Mouse (Mus musculus): ENCODE measurements around the gene Rbm43. TPM values are rescaled to one million over a fixed set of nuclear protein-coding genes. Genes with fewer than 3 reads are reported as not detected.

Rbm43 gene
- polyA plus RNA-seq, 1 experiment from 2014 or later: 5.4 TPM

DNA sequence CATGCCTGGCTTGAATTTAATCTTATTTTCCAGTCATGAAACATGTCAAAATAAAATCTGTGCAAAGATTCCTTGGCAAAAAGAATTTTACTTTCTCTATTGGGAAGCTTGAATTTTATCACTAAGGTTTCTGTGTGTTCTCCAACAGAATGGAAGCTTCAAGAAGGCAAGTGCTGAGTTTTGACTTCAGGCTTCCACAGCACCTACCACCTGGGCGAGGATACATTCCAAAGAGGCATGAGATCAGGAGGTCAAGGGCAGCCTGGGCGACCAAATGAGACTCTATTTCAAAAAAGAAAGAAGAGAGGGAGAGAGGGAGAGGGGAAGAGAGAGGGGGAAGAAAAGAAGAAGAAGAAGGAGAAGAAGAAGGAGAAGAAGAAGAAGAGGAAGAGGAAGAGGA, 10.8 kb upstream of the Rbm43 start:
- Histone ChIP-seq H3K27ac (no peak overlapping the region), H3K4me1 (no peaks in the 10 kb centered on the region), H3K4me2 (no peak overlapping the region), H3K9me3 (no peaks in the 10 kb centered on the region), H3K27me3 (no peaks in the 10 kb centered on the region), H3K9ac (no peak overlapping the region), H3K36me3 (replicated peaks) (no peaks in the 10 kb centered on the region), H3K4me3 (replicated peaks) (no peak overlapping the region)
- WGBS: 71% methylated on average over 2 of the region's 2 CpGs
- ATAC-seq (ENCODE audit: low FRiP score): no peak

DNA sequence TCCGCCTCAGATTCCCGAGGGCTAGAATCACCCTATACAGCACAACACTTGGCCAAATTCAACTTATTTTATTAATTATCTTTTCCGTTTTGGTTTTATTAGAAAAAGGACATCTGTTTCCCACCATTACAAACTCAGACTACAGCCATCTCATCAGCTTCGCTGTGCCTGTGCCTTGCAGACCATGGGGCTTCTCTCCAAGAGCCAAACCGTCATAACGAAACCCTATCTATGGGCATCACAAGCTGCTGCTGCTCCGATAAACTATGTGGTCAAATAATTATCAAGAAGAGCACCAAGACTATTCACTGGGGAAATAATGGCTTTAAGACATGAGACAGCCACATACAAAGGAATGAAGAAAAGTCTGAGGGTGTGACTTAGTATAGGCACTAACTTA, 6.9 kb upstream of the Rbm43 start:
- 93% methylated on average over 7 of the region's 7 CpGs for WGBS
- ATAC-seq (ENCODE audit: low FRiP score): no peak
- H3K4me1 ChIP-seq: no peaks in the 10 kb centered on the region
- no peak overlapping the region for H3K9ac ChIP-seq
- no peaks in the 10 kb centered on the region for H3K36me3 ChIP-seq (replicated peaks)
- no peak overlapping the region for H3K4me2 ChIP-seq
- H3K9me3 ChIP-seq: no peaks in the 10 kb centered on the region
- H3K27me3 ChIP-seq: no peaks in the 10 kb centered on the region
- H3K4me3 ChIP-seq (replicated peaks): no peak overlapping the region
- no peak overlapping the region for H3K27ac ChIP-seq

- H3K36me3 ChIP-seq (replicated peaks): no peaks in the 10 kb centered on the region
- ATAC-seq (ENCODE audit: low FRiP score): no peak
- no peak overlapping the region for H3K9ac ChIP-seq
- no peak overlapping the region for H3K4me2 ChIP-seq
- H3K27me3 ChIP-seq: peaks cover 7% of the 10 kb centered on the region
- no peak overlapping the region for H3K27ac ChIP-seq
- WGBS: 89% methylated on average over 2 of the region's 3 CpGs
- peaks cover 8% of the 10 kb centered on the region for H3K4me1 ChIP-seq
- H3K9me3 ChIP-seq: no peaks in the 10 kb centered on the region
- H3K4me3 ChIP-seq (replicated peaks): no peak overlapping the region
Observed at GRCm38 (mm10) chr2:51938750-51939149, 3.8 kb upstream of the Rbm43 start.

DNA sequence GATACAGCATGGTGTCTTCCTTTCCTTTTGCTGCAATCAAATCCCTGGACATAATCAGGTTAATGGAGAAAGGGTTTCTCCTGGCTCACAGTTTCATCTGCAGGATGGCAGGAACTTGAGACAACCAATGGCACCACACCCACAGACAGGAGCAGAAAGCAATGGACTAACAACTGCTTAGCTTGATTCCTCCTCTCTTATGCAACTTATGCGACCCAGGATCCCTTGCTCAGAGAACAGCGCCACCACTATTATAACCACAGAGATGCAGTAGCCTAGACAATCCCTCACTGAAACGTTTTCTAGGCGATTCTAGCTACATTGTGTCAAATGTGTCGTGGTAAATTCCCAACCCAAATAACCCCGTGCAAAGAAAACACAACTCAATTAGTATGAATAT, 2.0 kb upstream of the Rbm43 start:
- Histone ChIP-seq H3K9me3 (no peaks in the 10 kb centered on the region), H3K27ac (no peak overlapping the region), H3K27me3 (peaks cover 7% of the 10 kb centered on the region), H3K36me3 (replicated peaks) (no peaks in the 10 kb centered on the region), H3K4me1 (peaks cover 8% of the 10 kb centered on the region), H3K4me3 (replicated peaks) (no peak overlapping the region), H3K9ac (no peak overlapping the region), H3K4me2 (no peak overlapping the region)
- 67% methylated on average over 6 of the region's 6 CpGs for WGBS
- no peak for ATAC-seq (ENCODE audit: low FRiP score)

DNA sequence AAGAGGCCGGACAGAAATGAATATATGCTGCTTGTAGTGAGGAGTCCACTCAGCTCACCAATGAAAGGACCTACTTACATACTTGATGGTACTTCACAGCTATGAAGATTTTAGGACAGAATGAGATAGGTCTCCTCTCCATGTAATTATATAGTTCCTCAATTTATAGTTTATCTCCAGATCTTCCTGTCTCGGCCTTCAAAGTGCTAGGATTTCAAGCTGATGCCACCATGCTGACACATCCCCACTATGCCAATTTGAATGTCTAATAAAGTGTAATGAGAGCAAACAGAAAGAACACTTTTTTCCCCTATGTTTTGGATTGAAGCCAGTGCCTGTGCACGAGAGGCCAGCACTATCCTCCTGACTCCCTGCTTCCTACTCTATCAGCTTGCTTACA, 1.6 kb upstream of the Rbm43 start:
- no peak for ATAC-seq (ENCODE audit: low FRiP score)
- peaks cover 7% of the 10 kb centered on the region for H3K27me3 ChIP-seq
- no peak overlapping the region for H3K9ac ChIP-seq
- no peak overlapping the region for H3K4me2 ChIP-seq
- no peaks in the 10 kb centered on the region for H3K9me3 ChIP-seq
- 82% methylated on average over 3 of the region's 3 CpGs for WGBS
- no peak overlapping the region for H3K4me3 ChIP-seq (replicated peaks)
- no peaks in the 10 kb centered on the region for H3K36me3 ChIP-seq (replicated peaks)
- H3K27ac ChIP-seq: no peak overlapping the region
- peaks cover 8% of the 10 kb centered on the region for H3K4me1 ChIP-seq

- no peak for ATAC-seq (ENCODE audit: low FRiP score)
- no peak overlapping the region for H3K27ac ChIP-seq
- H3K4me2 ChIP-seq: no peak overlapping the region
- H3K9me3 ChIP-seq: no peaks in the 10 kb centered on the region
- peaks cover 7% of the 10 kb centered on the region for H3K27me3 ChIP-seq
- no peaks in the 10 kb centered on the region for H3K36me3 ChIP-seq (replicated peaks)
- 94% methylated on average over 7 of the region's 7 CpGs for WGBS
- H3K4me3 ChIP-seq (replicated peaks): no peak overlapping the region
- peaks cover 8% of the 10 kb centered on the region for H3K4me1 ChIP-seq
- no peak overlapping the region for H3K9ac ChIP-seq
Observed at GRCm38 (mm10) chr2:51935921-51936320, 958 bp upstream of the Rbm43 start.

DNA sequence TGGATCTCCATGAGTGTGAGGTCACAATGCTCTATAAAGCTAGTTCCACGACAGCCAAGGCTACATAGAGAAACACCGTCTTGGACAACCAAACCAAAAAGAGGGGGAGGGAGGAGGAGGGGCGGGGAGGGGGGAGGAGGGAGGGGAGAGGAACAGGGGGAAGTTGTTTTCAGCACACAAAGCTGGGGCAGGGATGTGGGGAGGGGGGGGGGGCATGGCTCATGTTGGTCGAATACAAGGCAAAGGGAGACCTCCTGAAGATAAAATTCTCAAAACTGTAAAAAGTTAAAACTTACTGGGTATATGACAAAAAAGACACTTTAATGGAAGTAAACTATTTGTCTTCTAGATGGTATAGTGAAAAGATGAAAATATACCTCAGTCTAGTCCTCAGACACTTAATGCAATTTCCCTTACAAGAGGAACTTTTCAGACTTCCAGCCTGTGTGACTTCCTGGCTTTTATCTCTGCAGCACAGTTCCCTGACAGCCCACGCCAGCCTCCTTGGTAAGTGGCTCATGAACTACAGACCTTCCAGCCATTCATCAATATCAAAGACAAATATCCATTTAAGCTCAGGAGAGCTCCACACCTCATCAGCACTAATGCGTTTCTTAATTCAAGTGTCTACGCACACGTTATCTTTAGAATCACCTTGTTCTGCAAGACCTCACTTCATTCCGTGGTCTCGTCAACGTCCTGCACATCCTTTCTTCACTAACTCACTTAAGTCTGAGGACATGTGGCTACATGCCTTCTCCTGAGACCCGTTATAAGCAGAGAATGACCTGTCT, 1.4 kb downstream of the Rbm43 start:
- peak overlapping the region; percentile 85 for H3K4me2 ChIP-seq
- H3K9me3 ChIP-seq: no peaks in the 10 kb centered on the region
- H3K27ac ChIP-seq: no peak overlapping the region
- no peak overlapping the region for H3K4me3 ChIP-seq (replicated peaks)
- WGBS: 81% methylated on average over 11 of the region's 12 CpGs
- H3K27me3 ChIP-seq: peaks cover 7% of the 10 kb centered on the region
- no peak for ATAC-seq (ENCODE audit: low FRiP score)
- no peaks in the 10 kb centered on the region for H3K36me3 ChIP-seq (replicated peaks)
- no peak overlapping the region for H3K9ac ChIP-seq
- H3K4me1 ChIP-seq: peaks cover 8% of the 10 kb centered on the region

GRCm38 (mm10) chr2:51931241-51931640, 3.7 kb downstream of the Rbm43 start:
- no peaks in the 10 kb centered on the region for H3K36me3 ChIP-seq (replicated peaks)
- H3K4me1 ChIP-seq: peaks cover 8% of the 10 kb centered on the region
- H3K4me2 ChIP-seq: no peak overlapping the region
- ATAC-seq (ENCODE audit: low FRiP score): no peak
- H3K9me3 ChIP-seq: no peaks in the 10 kb centered on the region
- 99% methylated on average over 7 of the region's 7 CpGs for WGBS
- no peak overlapping the region for H3K9ac ChIP-seq
- peaks cover 7% of the 10 kb centered on the region for H3K27me3 ChIP-seq
- H3K4me3 ChIP-seq (replicated peaks): no peak overlapping the region
- no peak overlapping the region for H3K27ac ChIP-seq

DNA sequence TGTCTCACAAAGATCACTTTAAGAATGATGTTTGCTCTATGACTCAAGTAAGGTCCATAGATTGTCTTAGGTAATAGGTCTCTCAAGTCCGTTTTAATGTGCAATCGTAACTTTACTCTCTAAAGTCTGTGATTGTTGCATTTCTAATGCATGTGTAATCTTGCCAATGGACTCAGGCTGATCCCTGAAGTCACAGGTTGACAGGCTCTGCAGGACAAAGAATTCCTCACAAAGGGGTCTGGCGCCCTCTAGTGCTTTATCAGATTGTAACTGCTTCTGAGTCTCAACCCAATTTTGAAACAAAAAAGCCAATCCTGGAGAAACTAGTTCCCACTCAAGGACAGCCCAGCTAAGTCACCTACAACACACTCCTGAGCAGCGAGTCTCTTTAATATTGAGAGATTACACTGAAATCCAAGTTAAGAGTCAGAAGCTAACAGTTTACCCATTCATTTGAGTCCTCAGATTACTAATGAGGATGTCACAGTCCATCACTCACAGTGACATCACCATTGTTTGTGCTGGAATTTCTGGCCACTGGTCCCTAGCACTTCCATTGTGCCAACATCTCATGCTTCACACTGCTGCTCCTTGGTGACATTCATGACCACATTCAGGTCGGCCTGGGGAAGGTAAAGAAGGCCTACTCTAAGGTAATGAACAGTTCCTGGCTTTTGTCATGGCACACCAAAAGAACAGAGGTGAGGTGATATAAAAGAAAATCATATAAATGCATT, 19.9 kb downstream of the Rbm43 start:
- peak; percentile 68 for ATAC-seq (ENCODE audit: low FRiP score)
- Histone ChIP-seq H3K9me3 (no peaks in the 10 kb centered on the region), H3K9ac (no peak overlapping the region), H3K27me3 (no peaks in the 10 kb centered on the region), H3K4me2 (no peak overlapping the region), H3K27ac (no peak overlapping the region), H3K36me3 (replicated peaks) (no peaks in the 10 kb centered on the region), H3K4me1 (peaks cover 4% of the 10 kb centered on the region; the same call in 1 of the 2 replicates), H3K4me3 (replicated peaks) (no peak overlapping the region)
- 13% methylated on average over 5 of the region's 5 CpGs for WGBS

DNA sequence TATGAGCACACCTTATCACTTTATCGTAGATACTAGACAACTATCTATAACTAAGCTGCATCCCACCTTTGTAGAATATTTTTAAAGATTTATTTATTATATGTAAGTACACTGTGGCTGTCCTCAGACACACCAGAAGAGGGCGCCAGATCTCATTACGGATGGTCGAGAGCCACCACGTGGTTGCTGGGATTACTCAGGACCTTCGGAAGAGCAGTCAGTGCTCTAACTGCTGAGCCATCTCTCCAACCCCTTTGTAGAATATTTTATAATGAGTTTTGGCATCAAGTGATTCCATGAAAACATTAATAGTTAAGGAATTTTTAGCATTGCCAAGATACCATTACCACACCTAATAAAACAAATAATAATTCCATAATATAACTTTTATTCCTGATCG, 20.4 kb downstream of the Rbm43 start:
- 0 out of 2 replicates have a peak, but pooled peaks have one; percentile 30 for ATAC-seq (ENCODE audit: low FRiP score)
- H3K27ac ChIP-seq: no peak overlapping the region
- H3K4me1 ChIP-seq: peaks cover 4% of the 10 kb centered on the region; the same call in 1 of the 2 replicates
- no peak overlapping the region for H3K4me3 ChIP-seq (replicated peaks)
- H3K36me3 ChIP-seq (replicated peaks): no peaks in the 10 kb centered on the region
- no peaks in the 10 kb centered on the region for H3K27me3 ChIP-seq
- H3K4me2 ChIP-seq: no peak overlapping the region
- no peaks in the 10 kb centered on the region for H3K9me3 ChIP-seq
- 61% methylated on average over 7 of the region's 7 CpGs for WGBS
- H3K9ac ChIP-seq: no peak overlapping the region

- Histone ChIP-seq H3K4me1 (peaks cover 4% of the 10 kb centered on the region; the same call in 1 of the 2 replicates), H3K36me3 (replicated peaks) (no peaks in the 10 kb centered on the region), H3K4me2 (no peak overlapping the region), H3K4me3 (replicated peaks) (no peak overlapping the region), H3K27me3 (no peaks in the 10 kb centered on the region), H3K9me3 (no peaks in the 10 kb centered on the region), H3K27ac (no peak overlapping the region), H3K9ac (no peak overlapping the region)
- ATAC-seq (ENCODE audit: low FRiP score): no peak
- 71% methylated on average over 6 of the region's 6 CpGs for WGBS
Observed at GRCm38 (mm10) chr2:51912740-51913139, 22.2 kb downstream of the Rbm43 start.

GRCm38 (mm10) chr2:51911864-51912263, 23.1 kb downstream of the Rbm43 start:
- Histone ChIP-seq H3K9ac (no peak overlapping the region), H3K4me1 (peaks cover 7% of the 10 kb centered on the region; the same call in 1 of the 2 replicates), H3K27me3 (no peaks in the 10 kb centered on the region), H3K36me3 (replicated peaks) (no peaks in the 10 kb centered on the region), H3K27ac (no peak overlapping the region), H3K9me3 (no peaks in the 10 kb centered on the region), H3K4me2 (no peak overlapping the region), H3K4me3 (replicated peaks) (no peak overlapping the region)
- no peak for ATAC-seq (ENCODE audit: low FRiP score)
- WGBS: 94% methylated on average over 2 of the region's 2 CpGs

Measured in forebrain, embryonic 12.5 days (tissue).